Comparison of ENCODE assay signal across 24 mouse cellular contexts in the genomic region with DNA sequence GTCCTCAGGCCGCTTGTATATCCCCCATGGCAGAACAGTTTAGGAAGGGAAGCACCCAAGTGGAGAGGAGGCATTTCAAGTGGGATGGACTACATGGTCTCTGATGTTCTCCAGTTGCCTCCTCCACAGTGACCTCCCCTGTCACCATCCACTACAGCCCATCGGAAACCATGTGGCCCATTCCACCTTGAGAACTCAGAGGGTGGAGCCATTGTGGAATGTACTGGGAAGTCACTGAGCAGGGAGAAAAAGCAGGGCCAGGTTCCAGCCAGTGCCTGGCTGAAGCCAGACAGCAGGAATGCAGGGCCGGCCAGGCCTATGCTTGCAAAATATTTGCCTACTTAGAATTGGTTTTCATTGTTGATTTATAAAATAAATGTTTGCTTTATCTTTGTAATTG. TPM values are rescaled to one million over a fixed set of nuclear protein-coding genes. Genes with fewer than 3 reads are reported as not detected.
A peak's percentile ranks its signal among the peaks of the same experiment; 100 is the strongest.
DNase-seq lines count a peak whose midpoint lies in the region; ATAC-seq and TF ChIP-seq lines count a peak whose summit lies in the region.
"Had no signal": no experiment of that assay in that cellular context is flagged by ENCODE, and none has a peak within 500 bp of the region (broad histone marks: within the 10 kb centered on the region; RNA-seq: fewer than 3 reads in every experiment).

No protein-coding gene starts in this region.

- ATAC-seq in lung, postnatal 0 days: peak; percentile 77

- H3K4me1 ChIP-seq in lung, postnatal 0 days (ENCODE audit: insufficient read depth, low read depth, low read length): no peaks in the 10 kb centered on the region
- no peaks in the 10 kb centered on the region for H3K4me1 ChIP-seq in forebrain, embryonic 10.5 days
- H3K4me1 ChIP-seq: embryonic facial prominence, embryonic 13.5 days; heart, embryonic 13.5 days; hindbrain, embryonic 13.5 days; liver, embryonic 13.5 days; midbrain, embryonic 12.5 days; neural tube, embryonic 13.5 days had no signal

- WGBS in lung, postnatal 0 days: 66% methylated on average over 3 of the region's 3 CpGs
- 95% methylated on average over 2 of the region's 3 CpGs for WGBS in forebrain, embryonic 10.5 days

- peak; percentile 29; the same call in 1 of the 2 replicates for TF ChIP-seq EP300 in lung, postnatal 0 days (IDR thresholded peaks at IDR 0.05)

- no peaks in the 10 kb centered on the region for H3K9me3 ChIP-seq in lung, postnatal 0 days (ENCODE audit: low read length)
- peaks cover 11% of the 10 kb centered on the region; the same call in 1 of the 2 replicates for H3K9me3 ChIP-seq in forebrain, embryonic 10.5 days
- H3K9me3 ChIP-seq: embryonic facial prominence, embryonic 13.5 days; G1E; hindbrain, embryonic 13.5 days; liver, embryonic 13.5 days had no signal

- H3K9ac ChIP-seq in lung, postnatal 0 days (replicated peaks; ENCODE audit: low read depth): no peak overlapping the region
- H3K9ac ChIP-seq: embryonic facial prominence, embryonic 13.5 days; heart, embryonic 13.5 days; hindbrain, embryonic 13.5 days; liver, embryonic 13.5 days; midbrain, embryonic 12.5 days; neural tube, embryonic 13.5 days had no signal

- peak; percentile 28 for DNase-seq in adrenal gland, postnatal 14 days
- no peak for DNase-seq in adrenal gland, postnatal 25 days
- DNase-seq in urinary bladder, postnatal 14 days (ENCODE audit: low spot score): peak; percentile 33
- no peak for DNase-seq in urinary bladder, postnatal 25 days (ENCODE audit: low spot score)
- DNase-seq in lung, postnatal 0 days (ENCODE audit: low spot score): peak; percentile 49
- DNase-seq in spleen, postnatal 14 days (ENCODE audit: low spot score in 2 of 2): no peak
- no peak for DNase-seq in layer of hippocampus, postnatal 36 days
- DNase-seq in forebrain, embryonic 10.5 days (ENCODE audit: extremely low spot score, low spot score): no peak
- DNase-seq: adrenal gland, adult 2 months; cerebellum, postnatal 14 days; kidney, adult 9 months; liver, embryonic 13.5 days; right cerebral cortex, adult 18-20 months; thymus, postnatal 14 days had no signal

- H3K4me2 ChIP-seq in lung, postnatal 0 days (replicated peaks; ENCODE audit: low read depth, low read length): no peak overlapping the region
- H3K4me2 ChIP-seq: embryonic facial prominence, embryonic 13.5 days; heart, embryonic 13.5 days; hindbrain, embryonic 13.5 days; liver, embryonic 13.5 days; midbrain, embryonic 12.5 days; neural tube, embryonic 13.5 days had no signal

- no peak overlapping the region for H3K4me3 ChIP-seq in lung, postnatal 0 days (ENCODE audit: low read depth, low read length)
- H3K4me3 ChIP-seq in forebrain, embryonic 10.5 days: no peak overlapping the region
- H3K4me3 ChIP-seq: embryonic facial prominence, embryonic 13.5 days; heart, embryonic 13.5 days; hindbrain, embryonic 13.5 days; liver, embryonic 13.5 days; midbrain, embryonic 12.5 days; neural tube, embryonic 13.5 days had no signal

- no peak for TF ChIP-seq CTCF in lung, postnatal 0 days (IDR thresholded peaks at IDR 0.05)

- no peaks in the 10 kb centered on the region for H3K27me3 ChIP-seq in lung, postnatal 0 days (replicated peaks; ENCODE audit: insufficient read depth, low read length)
- no peaks in the 10 kb centered on the region for H3K27me3 ChIP-seq in forebrain, embryonic 10.5 days (ENCODE audit: poor library complexity, severe bottlenecking)
- H3K27me3 ChIP-seq: embryonic facial prominence, embryonic 13.5 days; heart, embryonic 13.5 days; hindbrain, embryonic 13.5 days; liver, embryonic 13.5 days; midbrain, embryonic 12.5 days; neural tube, embryonic 13.5 days had no signal

- H3K27ac ChIP-seq in lung, postnatal 0 days (ENCODE audit: low read length): no peak overlapping the region
- no peak overlapping the region for H3K27ac ChIP-seq in forebrain, embryonic 10.5 days
- H3K27ac ChIP-seq: embryonic facial prominence, embryonic 13.5 days; heart, embryonic 13.5 days; hindbrain, embryonic 13.5 days; liver, embryonic 13.5 days; midbrain, embryonic 12.5 days; neural tube, embryonic 13.5 days had no signal

- no peaks in the 10 kb centered on the region for H3K36me3 ChIP-seq in lung, postnatal 0 days (ENCODE audit: insufficient read depth, low read length)
- no peaks in the 10 kb centered on the region for H3K36me3 ChIP-seq in forebrain, embryonic 10.5 days (replicated peaks)
- H3K36me3 ChIP-seq: embryonic facial prominence, embryonic 13.5 days; G1E; heart, embryonic 13.5 days; hindbrain, embryonic 13.5 days; liver, embryonic 13.5 days; midbrain, embryonic 12.5 days; neural tube, embryonic 13.5 days had no signal

RNA-seq across cellular contexts. Expression of a gene that starts 3.8 kb away (rescaled TPM):
- total RNA-seq in adrenal gland, postnatal 14 days (2021): not detected in 2 replicates
- not detected in 2 replicates for total RNA-seq in adrenal gland, postnatal 25 days (2021)
- polyA plus RNA-seq in lung, postnatal 0 days (2015; fragmentation: Nextera tagmentation; extraction: Ambion mirVana): 0.23 TPM in 1 of 2 replicates, not detected in the other
- total RNA-seq in layer of hippocampus, postnatal 36 days (2021): under 1 TPM in 1 of 2 experiments, not detected in 1; 0.56 TPM
- polyA plus RNA-seq in forebrain, embryonic 10.5 days (2016; fragmentation: Nextera tagmentation; extraction: Ambion mirVana): not detected in 2 replicates
- total RNA-seq: adrenal gland, adult 2 months; granulocyte monocyte progenitor cell, adult 5-6 weeks; heart, postnatal 25 days; megakaryocyte progenitor cell, adult 5-6 weeks had no signal
- polyA plus RNA-seq: G1E; heart, embryonic 13.5 days; liver, embryonic 13.5 days; midbrain, embryonic 12.5 days; neural tube, embryonic 13.5 days; small intestine, adult 2 months had no signal

Comparison
In these comparisons a context has a peak if more than half of its experiments do, and no peak if none do; other contexts are left out.
1. DNase-seq: peak in adrenal gland, postnatal 14 days (single experiment), urinary bladder, postnatal 14 days (single experiment) and lung, postnatal 0 days (single experiment); none in adrenal gland, postnatal 25 days (single experiment), urinary bladder, postnatal 25 days (single experiment), spleen, postnatal 14 days (0 of 2), layer of hippocampus, postnatal 36 days (0 of 2) and forebrain, embryonic 10.5 days (single experiment).